In genomic region chr11:72086251-72087046, GRCm38 (mm10) we compare ENCODE assay signal across 8 mouse cellular contexts. TPM values are rescaled to one million over a fixed set of nuclear protein-coding genes. Genes with fewer than 3 reads are reported as not detected.
DNase-seq lines count a peak whose midpoint lies in the region; ATAC-seq lines count a peak whose summit lies in the region.

No protein-coding gene starts in this region.

- H3K36me3 ChIP-seq in midbrain, embryonic 15.5 days (replicated peaks) = no peaks in the 10 kb centered on the region

- 30% methylated on average over 11 of the region's 11 CpGs for WGBS in midbrain, embryonic 15.5 days

- peaks cover 18% of the 10 kb centered on the region for H3K4me1 ChIP-seq in midbrain, embryonic 15.5 days

- no peak overlapping the region for H3K4me3 ChIP-seq in midbrain, embryonic 15.5 days

- DNase-seq in heart, adult 18-20 months = peak; percentile 32 to 37
- DNase-seq in heart, adult 11 months = no peak
- peak; percentile 63 to 79 for DNase-seq in frontal cortex, adult 2 months (ENCODE audit: extremely low spot score in 1 of 2, low spot score in 1 of 2)
- peak; percentile 36 to 37 for DNase-seq in layer of hippocampus, adult 18-20 months (ENCODE audit: low spot score in 2 of 2)
- DNase-seq in kidney, postnatal 25 days = no peak
- DNase-seq in cerebellum, adult 9-10 months = no peak
- DNase-seq in kidney, adult 8-10 months = no peak

- H3K27me3 ChIP-seq in midbrain, embryonic 15.5 days (replicated peaks) = no peaks in the 10 kb centered on the region

- 0 out of 2 replicates have a peak overlapping the region, but pooled peaks have one; percentile 7 for H3K9ac ChIP-seq in midbrain, embryonic 15.5 days

- H3K4me2 ChIP-seq in midbrain, embryonic 15.5 days = 0 out of 2 replicates have a peak overlapping the region, but pooled peaks have one; percentile 4

- peak overlapping the region; percentile 82 for H3K27ac ChIP-seq in midbrain, embryonic 15.5 days

- peak; percentile 87 for ATAC-seq in midbrain, embryonic 15.5 days (replicated peaks)

- H3K9me3 ChIP-seq in midbrain, embryonic 15.5 days = no peaks in the 10 kb centered on the region

RNA-seq across cellular contexts. Expression of gene Pimreg, which starts 44.6 kb away (rescaled TPM):
- total RNA-seq in heart, adult 18-20 months (2021) = under 1 TPM; 0.33 to 0.74 TPM
- polyA plus RNA-seq in frontal cortex, adult 2 months (2012; rRNA removed) = 0.60 and 0.78 TPM in 2 replicates
- total RNA-seq in layer of hippocampus, adult 18-20 months (2021) = not detected
- 28.3 and 31.9 TPM in 2 replicates for polyA plus RNA-seq in midbrain, embryonic 15.5 days (2015; fragmentation: Nextera tagmentation; extraction: Ambion mirVana)

RNA-seq across cellular contexts. Expression of gene Pitpnm3, which starts 49.1 kb away (rescaled TPM):
- total RNA-seq in heart, adult 18-20 months (2021) = 1 to 10 TPM; 1.1 to 1.3 TPM
- 102 and 104 TPM in 2 replicates for polyA plus RNA-seq in frontal cortex, adult 2 months (2012; rRNA removed)
- total RNA-seq in layer of hippocampus, adult 18-20 months (2021) = 10 to 100 TPM; 31.6 to 34.4 TPM
- polyA plus RNA-seq in midbrain, embryonic 15.5 days (2015; fragmentation: Nextera tagmentation; extraction: Ambion mirVana) = 4.8 and 5.3 TPM in 2 replicates

RNA-seq across cellular contexts. Expression of gene Aipl1, which starts 49.1 kb away (rescaled TPM):
- total RNA-seq in heart, adult 18-20 months (2021) = not detected
- polyA plus RNA-seq in frontal cortex, adult 2 months (2012; rRNA removed) = 0.36 and 0.38 TPM in 2 replicates
- total RNA-seq in layer of hippocampus, adult 18-20 months (2021) = not detected
- polyA plus RNA-seq in midbrain, embryonic 15.5 days (2015; fragmentation: Nextera tagmentation; extraction: Ambion mirVana) = 0.45 and 0.49 TPM in 2 replicates

Comparison
In these comparisons a context has a peak if more than half of its experiments do, and no peak if none do; other contexts are left out.
1. DNase-seq: peak in heart, adult 18-20 months (2 of 2), frontal cortex, adult 2 months (2 of 2) and layer of hippocampus, adult 18-20 months (2 of 2); none in heart, adult 11 months (single experiment), kidney, postnatal 25 days (0 of 2), cerebellum, adult 9-10 months (single experiment) and kidney, adult 8-10 months (0 of 2).
2. RNA of gene Pitpnm3, which starts 49.1 kb away (total RNA-seq): 31.6 to 34.4 TPM in layer of hippocampus, adult 18-20 months; 1.1 to 1.3 TPM in heart, adult 18-20 months; every median in the first group is over 10 times any median in the second.